Mouse (Mus musculus): ENCODE data around the gene Ercc4. TPM values are rescaled to one million over a fixed set of nuclear protein-coding genes. Genes with fewer than 3 reads are reported as not detected.

The Ercc4 gene
- total and polyA plus RNA-seq, 3 experiments = 6.2 to 7.7 (median 6.6) TPM

DNA sequence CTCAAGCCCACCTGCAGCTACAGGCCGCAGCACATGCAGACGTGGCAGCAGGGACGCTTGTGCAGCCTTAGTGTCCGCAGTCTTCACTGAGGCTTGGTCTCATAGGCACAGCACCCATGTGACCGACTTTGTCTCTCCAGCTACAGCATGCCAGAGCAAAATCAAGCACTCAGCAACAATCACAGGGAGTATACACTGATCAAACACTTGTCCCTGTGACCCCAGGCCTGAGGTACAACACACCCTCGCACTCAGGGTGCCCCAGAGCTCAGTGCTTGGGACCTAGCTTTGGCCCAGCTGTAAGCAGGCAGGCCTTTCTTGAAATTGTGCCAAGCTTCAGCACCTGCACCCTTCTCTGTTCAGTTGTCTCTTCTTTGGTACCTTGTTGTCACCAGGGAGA, 31.7 kb downstream of the Ercc4 start:
- no peak overlapping the region for H3K27ac ChIP-seq
- intact Hi-C loops (cut with DNase I) = loop anchor here (5.0 kb wide), 1 partner anchor 261 kb away; no protein-coding TSS in a partner anchor
- 95% methylated on average over 6 of the region's 6 CpGs for WGBS

DNA sequence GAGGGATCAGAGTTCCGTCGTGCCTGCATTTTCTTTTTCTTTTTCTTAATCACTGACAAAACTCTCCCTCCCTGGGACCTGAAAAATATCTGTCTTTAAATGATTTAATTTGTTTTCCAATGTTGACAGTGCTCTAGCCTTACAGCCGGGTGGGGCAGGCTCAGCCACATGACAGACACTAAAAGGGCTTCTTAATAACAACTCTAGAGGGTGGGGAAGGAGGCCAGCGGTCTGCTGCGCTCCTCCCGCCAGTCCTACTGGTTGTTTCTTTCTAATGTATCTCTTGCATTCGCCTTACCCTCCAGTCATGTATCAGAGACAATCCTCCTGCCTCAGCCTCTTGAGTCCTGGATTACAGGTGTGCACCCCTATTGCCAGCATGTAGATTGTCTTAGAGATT, 34.4 kb downstream of the Ercc4 start:
- H3K36me3 ChIP-seq (ENCODE audit: control insufficient read depth, insufficient read depth, low read length) = no peaks in the 10 kb centered on the region
- 91% methylated on average over 7 of the region's 7 CpGs for WGBS
- H3K79me2 ChIP-seq (replicated peaks; ENCODE audit: control insufficient read depth, insufficient read depth, low read length) = no peaks in the 10 kb centered on the region
- H3K4me1 ChIP-seq (ENCODE audit: control insufficient read depth, insufficient read depth, low read length) = no peaks in the 10 kb centered on the region
- H3K27ac ChIP-seq = no peak overlapping the region
- DNase-seq = peak in 1 of 2 experiments; percentile 9
- intact Hi-C loops (cut with DNase I) = loop anchor here (5.0 kb wide), 1 partner anchor 258 kb away; no protein-coding TSS in a partner anchor
- TF ChIP-seq EP300 (IDR thresholded peaks at IDR 0.05; ENCODE audit: insufficient read depth, low read depth, low read length) (no peak), CTCF (IDR thresholded peaks at IDR 0.05) (no peak), POLR2A (IDR thresholded peaks at IDR 0.05; ENCODE audit: insufficient read depth, low read depth, low read length) (no peak)
- no peak overlapping the region for H3K9ac ChIP-seq (ENCODE audit: low read depth, low read length)
- H3K27me3 ChIP-seq (ENCODE audit: control insufficient read depth, insufficient read depth, low read length) = no peaks in the 10 kb centered on the region
- H3K4me3 ChIP-seq = no peak overlapping the region

More for the DNA sequence above, 31.7 kb downstream of the Ercc4 start:
- peak in 1 of 2 experiments; percentile 12 for DNase-seq
- no peaks in the 10 kb centered on the region for H3K4me1 ChIP-seq (ENCODE audit: control insufficient read depth, insufficient read depth, low read length)
- no peaks in the 10 kb centered on the region for H3K27me3 ChIP-seq (ENCODE audit: control insufficient read depth, insufficient read depth, low read length)
- H3K9ac ChIP-seq (ENCODE audit: low read depth, low read length) = no peak overlapping the region
- H3K79me2 ChIP-seq (replicated peaks; ENCODE audit: control insufficient read depth, insufficient read depth, low read length) = no peaks in the 10 kb centered on the region
- H3K36me3 ChIP-seq (ENCODE audit: control insufficient read depth, insufficient read depth, low read length) = no peaks in the 10 kb centered on the region
- H3K4me3 ChIP-seq = no peak overlapping the region
- no peak for TF ChIP-seq CTCF (IDR thresholded peaks at IDR 0.05)
- TF ChIP-seq POLR2A (IDR thresholded peaks at IDR 0.05; ENCODE audit: insufficient read depth, low read depth, low read length) = no peak
- TF ChIP-seq EP300 (IDR thresholded peaks at IDR 0.05; ENCODE audit: insufficient read depth, low read depth, low read length) = no peak

DNA sequence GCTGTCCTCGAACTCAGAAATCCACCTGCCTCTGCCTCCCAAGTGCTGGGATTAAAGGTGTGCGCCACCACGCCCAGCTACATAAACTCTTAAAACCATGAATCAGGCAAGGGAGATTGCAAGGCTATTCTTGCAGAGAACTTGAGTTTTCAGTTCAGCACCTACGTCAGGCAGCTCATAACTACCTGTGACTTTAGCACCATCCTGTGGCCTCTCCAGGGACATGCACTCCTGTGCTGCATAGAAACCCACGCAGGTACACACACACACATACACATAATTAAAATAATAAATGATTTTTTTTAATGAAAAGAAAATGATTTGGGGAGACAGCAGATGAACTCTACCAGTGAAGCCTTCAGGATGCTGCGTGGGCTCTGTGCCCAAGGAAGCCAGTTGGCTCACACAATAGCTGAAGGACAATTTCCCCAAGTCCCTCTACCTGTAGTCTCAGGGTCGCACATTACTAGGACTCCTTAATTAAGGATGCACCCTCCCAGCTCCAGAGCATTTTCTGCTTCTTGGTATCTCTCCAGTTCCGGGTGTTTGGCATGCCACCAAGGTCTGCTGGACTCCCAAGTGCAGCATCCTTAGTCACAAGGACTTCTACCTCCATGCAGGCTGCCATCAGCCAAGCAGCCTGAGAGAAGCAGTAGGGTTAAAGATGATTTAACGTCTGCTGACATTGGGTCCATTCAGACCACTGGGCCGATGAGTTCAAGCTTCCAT, 35.4 kb downstream of the Ercc4 start:
- TF ChIP-seq CTCF (IDR thresholded peaks at IDR 0.05) (no peak), EP300 (IDR thresholded peaks at IDR 0.05; ENCODE audit: insufficient read depth, low read depth, low read length) (no peak), POLR2A (IDR thresholded peaks at IDR 0.05; ENCODE audit: insufficient read depth, low read depth, low read length) (no peak)
- intact Hi-C loops (cut with DNase I) = loop anchor here (5.0 kb wide), 1 partner anchor 257 kb away; no protein-coding TSS in a partner anchor
- Histone ChIP-seq H3K4me1 (ENCODE audit: control insufficient read depth, insufficient read depth, low read length) (no peaks in the 10 kb centered on the region), H3K27me3 (ENCODE audit: control insufficient read depth, insufficient read depth, low read length) (no peaks in the 10 kb centered on the region), H3K9ac (ENCODE audit: low read depth, low read length) (no peak overlapping the region), H3K79me2 (replicated peaks; ENCODE audit: control insufficient read depth, insufficient read depth, low read length) (no peaks in the 10 kb centered on the region), H3K27ac (no peak overlapping the region), H3K36me3 (ENCODE audit: control insufficient read depth, insufficient read depth, low read length) (no peaks in the 10 kb centered on the region), H3K4me3 (no peak overlapping the region)
- DNase-seq = no peak
- WGBS = 89% methylated on average over 10 of the region's 10 CpGs

DNA sequence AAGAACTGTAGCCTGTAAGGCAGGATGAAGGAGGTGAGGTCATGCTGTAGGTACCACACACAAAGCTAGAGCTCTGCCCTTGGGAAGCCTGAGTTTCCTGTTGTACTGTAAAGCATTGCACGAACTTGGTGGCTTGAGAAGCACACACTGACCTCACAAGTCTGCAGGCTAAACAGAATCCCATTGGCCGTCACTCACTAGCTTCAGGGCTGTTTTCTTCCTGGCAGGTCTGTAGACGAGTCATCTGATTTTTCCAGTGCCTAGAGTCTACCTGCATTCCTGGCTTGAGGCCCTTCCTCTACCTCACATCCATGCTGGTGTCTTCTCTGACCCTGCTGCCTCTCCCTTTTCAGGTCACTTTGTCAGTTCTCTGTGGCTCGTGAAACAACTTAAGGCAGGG, 36.7 kb downstream of the Ercc4 start:
- Histone ChIP-seq H3K36me3 (ENCODE audit: control insufficient read depth, insufficient read depth, low read length) (no peaks in the 10 kb centered on the region), H3K27ac (no peak overlapping the region), H3K9ac (ENCODE audit: low read depth, low read length) (no peak overlapping the region), H3K4me1 (ENCODE audit: control insufficient read depth, insufficient read depth, low read length) (no peaks in the 10 kb centered on the region), H3K27me3 (ENCODE audit: control insufficient read depth, insufficient read depth, low read length) (no peaks in the 10 kb centered on the region), H3K4me3 (no peak overlapping the region), H3K79me2 (replicated peaks; ENCODE audit: control insufficient read depth, insufficient read depth, low read length) (no peaks in the 10 kb centered on the region)
- intact Hi-C loops (cut with DNase I) = no loop called here
- TF ChIP-seq EP300 (IDR thresholded peaks at IDR 0.05; ENCODE audit: insufficient read depth, low read depth, low read length) (no peak), POLR2A (IDR thresholded peaks at IDR 0.05; ENCODE audit: insufficient read depth, low read depth, low read length) (no peak), CTCF (IDR thresholded peaks at IDR 0.05) (no peak)
- WGBS = 83% methylated on average over 4 of the region's 4 CpGs
- DNase-seq = no peak

DNA sequence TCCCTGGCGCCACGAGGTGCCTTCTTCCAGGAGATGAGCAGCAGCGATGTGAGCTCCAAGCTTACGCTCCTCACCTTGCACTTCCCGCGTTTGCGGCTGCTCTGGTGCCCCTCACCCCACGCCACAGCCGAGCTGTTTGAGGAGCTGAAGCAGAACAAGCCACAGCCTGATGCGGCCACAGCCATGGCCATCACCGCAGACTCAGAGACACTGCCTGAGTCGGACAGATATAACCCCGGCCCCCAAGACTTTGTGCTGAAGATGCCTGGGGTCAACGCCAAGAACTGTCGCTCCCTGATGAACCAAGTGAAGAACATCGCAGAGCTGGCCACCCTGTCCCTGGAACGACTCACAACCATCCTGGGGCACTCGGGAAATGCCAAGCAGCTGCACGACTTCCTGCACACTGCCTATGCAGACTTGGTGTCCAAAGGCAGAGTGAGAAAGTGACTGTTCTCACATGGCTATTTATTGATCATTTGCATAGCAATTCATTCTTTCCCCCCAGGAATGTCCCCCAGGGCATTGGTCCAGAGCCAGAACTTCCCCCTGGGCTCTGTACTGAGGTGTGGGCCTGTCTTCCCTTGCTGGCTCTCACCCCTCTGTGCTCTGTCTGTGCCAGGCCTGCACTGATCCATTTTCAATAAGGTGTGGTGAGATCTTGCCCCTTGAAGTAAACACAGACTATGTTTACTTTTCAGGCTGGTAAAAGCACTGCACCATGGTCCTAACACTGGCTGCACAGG, 38.5 kb downstream of the Ercc4 start:
- 88% methylated on average over 19 of the region's 19 CpGs for WGBS
- no peak for DNase-seq
- H3K27me3 ChIP-seq (ENCODE audit: control insufficient read depth, insufficient read depth, low read length) = no peaks in the 10 kb centered on the region
- intact Hi-C loops (cut with DNase I) = no loop called here
- no peak overlapping the region for H3K9ac ChIP-seq (ENCODE audit: low read depth, low read length)
- TF ChIP-seq POLR2A (IDR thresholded peaks at IDR 0.05; ENCODE audit: insufficient read depth, low read depth, low read length) (no peak), CTCF (IDR thresholded peaks at IDR 0.05) (no peak), EP300 (IDR thresholded peaks at IDR 0.05; ENCODE audit: insufficient read depth, low read depth, low read length) (no peak)
- H3K4me3 ChIP-seq = no peak overlapping the region
- no peak overlapping the region for H3K27ac ChIP-seq
- no peaks in the 10 kb centered on the region for H3K36me3 ChIP-seq (ENCODE audit: control insufficient read depth, insufficient read depth, low read length)
- H3K79me2 ChIP-seq (replicated peaks; ENCODE audit: control insufficient read depth, insufficient read depth, low read length) = no peaks in the 10 kb centered on the region
- H3K4me1 ChIP-seq (ENCODE audit: control insufficient read depth, insufficient read depth, low read length) = no peaks in the 10 kb centered on the region

DNA sequence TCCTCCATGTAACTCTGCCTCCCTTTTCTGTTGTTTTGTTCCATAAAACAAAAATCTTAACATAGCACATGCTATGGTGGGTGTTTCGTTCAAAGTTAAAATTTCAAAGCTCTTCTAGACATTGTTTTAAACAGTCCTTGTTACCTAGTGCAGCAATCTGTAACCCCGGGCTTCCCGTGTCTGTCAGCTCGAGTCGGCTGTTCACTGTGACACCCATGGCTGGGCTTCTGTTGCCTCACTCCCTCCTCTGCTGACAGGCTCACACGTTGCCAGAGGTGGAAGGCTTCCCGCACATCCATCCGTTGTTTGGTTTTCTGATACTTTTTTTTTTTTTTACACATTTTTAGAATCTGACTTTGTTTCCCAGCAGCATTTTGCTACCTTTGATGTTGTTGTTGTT, 40.5 kb downstream of the Ercc4 start:
- no peaks in the 10 kb centered on the region for H3K79me2 ChIP-seq (replicated peaks; ENCODE audit: control insufficient read depth, insufficient read depth, low read length)
- no peak overlapping the region for H3K9ac ChIP-seq (ENCODE audit: low read depth, low read length)
- WGBS = 88% methylated on average over 8 of the region's 8 CpGs
- DNase-seq = no peak
- no peaks in the 10 kb centered on the region for H3K4me1 ChIP-seq (ENCODE audit: control insufficient read depth, insufficient read depth, low read length)
- no peak overlapping the region for H3K4me3 ChIP-seq
- no peak for TF ChIP-seq CTCF (IDR thresholded peaks at IDR 0.05)
- TF ChIP-seq POLR2A (IDR thresholded peaks at IDR 0.05; ENCODE audit: insufficient read depth, low read depth, low read length) = no peak
- TF ChIP-seq EP300 (IDR thresholded peaks at IDR 0.05; ENCODE audit: insufficient read depth, low read depth, low read length) = no peak
- H3K27ac ChIP-seq = no peak overlapping the region
- intact Hi-C loops (cut with DNase I) = no loop called here
- H3K36me3 ChIP-seq (ENCODE audit: control insufficient read depth, insufficient read depth, low read length) = no peaks in the 10 kb centered on the region
- H3K27me3 ChIP-seq (ENCODE audit: control insufficient read depth, insufficient read depth, low read length) = no peaks in the 10 kb centered on the region

Data from heart, adult 2 months (tissue).